Mouse (Mus musculus): ENCODE measurements at regions not wholly inside any gene's neighbourhood (a gene's known extent, or its start where the extent isn't known, plus 50 kb on each side); places are given as distances from the start of the nearest gene placed in this dataset.

DNA sequence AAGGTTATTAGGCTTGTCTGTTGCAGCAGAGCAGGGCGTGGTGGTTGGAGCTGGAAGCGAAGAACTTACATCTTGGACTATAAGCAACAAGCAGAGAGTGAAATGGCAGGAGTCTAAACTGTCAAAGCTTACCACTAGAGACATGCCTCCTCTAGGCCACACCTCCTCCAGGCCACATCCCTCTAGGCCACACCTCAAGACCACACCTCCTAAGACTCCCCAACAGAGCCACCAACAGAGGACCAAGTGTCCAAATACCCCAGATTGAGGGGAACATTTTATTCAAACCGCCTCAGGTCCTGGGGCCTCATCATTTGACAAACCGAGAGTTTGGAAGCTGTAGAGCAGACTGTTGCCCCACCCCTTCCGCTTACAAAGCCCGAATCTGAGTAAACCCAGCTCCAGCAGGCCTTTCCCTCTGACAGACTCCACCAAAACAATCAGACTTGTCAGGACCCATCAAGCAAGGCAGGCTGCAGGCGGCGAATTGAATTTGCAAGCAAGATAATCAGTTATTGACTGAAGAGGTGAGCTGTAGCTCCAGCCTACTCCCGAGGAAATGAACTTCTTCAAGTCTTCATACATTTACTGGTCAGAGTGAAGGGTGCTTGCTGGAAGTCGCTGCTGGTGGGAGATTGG is 253.5 kb upstream of the Kcnab2 start:
- no peak for DNase-seq (ENCODE audit: low read depth)

DNA sequence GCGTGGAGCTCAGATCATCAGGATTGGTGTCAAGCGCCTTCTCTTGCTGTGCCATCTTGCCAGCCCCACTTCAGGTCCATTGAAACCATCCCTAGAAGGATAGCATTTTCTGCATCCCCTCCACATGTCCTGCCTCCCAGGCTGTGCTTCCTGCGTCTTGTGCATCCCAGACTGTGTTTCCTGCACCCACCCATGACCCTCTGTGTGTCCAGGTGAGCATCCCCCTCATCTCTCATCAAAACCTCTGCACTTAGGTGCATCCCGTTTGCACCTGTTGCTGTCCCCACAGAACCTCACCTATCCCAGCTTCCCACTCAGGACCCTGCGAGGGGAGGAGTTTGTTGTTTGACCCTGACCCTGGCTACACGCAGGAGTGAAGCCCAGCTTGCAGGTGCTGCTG is 251.8 kb upstream of the Kcnab2 start:
- DNase-seq (ENCODE audit: low read depth) = no peak

DNA sequence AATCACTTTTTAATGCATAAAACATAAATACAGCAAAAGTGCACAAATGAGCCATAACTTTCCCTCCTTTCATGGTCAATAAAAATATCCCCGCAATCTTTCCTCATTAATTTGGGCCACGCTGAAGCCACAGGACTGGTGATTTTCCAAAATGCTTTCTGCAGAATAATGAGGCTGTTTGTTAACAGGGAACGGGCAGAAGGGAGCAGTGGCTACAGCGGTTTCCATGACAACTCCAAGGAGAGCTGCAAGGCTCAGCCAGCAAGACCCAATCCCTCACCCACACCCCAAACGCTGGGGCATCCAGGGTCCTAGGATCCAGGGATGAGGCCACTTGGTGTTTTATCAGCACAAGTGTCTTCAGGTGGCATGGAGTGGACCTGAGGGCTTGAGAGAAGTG is 248.2 kb upstream of the Kcnab2 start:
- DNase-seq (ENCODE audit: low read depth) = no peak

DNA sequence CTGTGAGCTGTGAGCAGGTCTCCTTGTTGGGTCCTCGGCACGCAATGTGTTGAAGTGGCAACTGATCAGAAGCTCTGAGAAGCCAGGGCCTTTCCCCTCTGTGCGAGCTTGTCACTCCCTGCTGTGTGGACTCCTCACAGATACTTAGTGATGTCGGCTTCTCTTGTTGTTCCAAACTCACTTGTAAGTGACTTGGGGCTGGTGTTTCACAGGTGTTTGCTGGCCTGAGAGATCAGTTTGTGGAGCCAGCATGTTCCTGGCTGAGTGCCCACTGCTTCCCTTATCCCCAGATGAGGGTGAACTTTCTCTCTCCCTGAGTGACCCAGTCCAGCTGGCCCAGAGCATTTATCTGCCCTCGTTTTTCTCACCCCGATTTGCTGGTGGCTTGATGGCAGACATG is 247.8 kb upstream of the Kcnab2 start:
- DNase-seq (ENCODE audit: low read depth) = no peak

DNA sequence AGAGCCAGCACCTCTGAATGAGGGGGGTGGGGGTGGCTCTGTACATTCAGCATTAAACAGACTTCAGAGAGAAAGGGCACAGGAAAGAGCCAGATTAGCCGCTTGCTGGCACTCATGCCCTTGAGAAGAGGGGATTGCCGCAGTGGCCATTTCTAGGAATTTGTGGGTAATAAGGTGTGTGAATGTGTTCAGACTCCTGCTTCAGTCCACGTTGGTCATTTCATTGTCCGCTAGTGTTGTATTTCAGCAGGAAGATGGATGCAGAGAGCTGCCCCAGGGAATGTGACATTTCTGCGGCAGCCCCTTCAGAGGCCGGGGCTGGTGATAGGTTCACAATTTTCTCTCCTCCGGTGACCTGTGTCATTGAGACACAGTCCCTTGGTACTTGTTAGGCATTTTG is 247.1 kb upstream of the Kcnab2 start:
- DNase-seq (ENCODE audit: low read depth) = no peak

DNA sequence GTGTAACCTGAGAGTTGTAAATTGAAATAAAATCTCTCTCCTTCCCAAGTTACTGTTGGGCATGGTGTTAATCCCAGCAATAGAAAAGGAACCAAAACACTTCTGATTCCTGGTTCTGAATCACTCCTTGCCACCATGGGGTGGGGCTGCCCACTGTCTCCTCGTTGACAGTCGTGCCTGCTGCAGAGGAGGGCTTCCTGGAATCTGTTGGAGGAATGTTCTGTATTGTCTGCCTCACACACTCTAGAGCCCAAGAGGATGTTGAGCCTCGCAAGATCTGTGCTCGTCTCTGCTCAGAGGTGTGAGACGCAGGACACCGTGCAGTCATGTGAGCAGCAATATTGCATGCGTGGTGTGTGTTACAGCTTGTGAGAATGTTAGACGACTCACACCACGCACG is 246.4 kb upstream of the Kcnab2 start:
- DNase-seq (ENCODE audit: low read depth) = no peak

DNA sequence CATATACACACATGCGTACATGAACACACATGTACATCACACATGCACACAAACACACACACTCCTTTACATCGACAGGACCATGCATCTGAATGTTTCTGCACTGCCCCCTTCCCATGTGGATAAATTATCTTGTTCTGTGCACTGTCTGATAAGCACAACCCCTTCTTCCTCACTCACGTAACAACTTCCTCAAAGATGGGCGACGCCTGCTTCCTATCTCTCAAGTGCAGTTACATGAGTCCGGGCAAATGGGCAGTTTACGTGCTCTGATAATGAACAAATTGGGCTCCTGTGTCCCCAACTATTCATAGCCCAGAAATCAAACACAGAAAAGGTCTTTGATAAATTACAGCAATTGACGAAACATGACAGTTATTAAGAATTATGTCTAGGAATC is 242.9 kb upstream of the Kcnab2 start:
- no peak for DNase-seq (ENCODE audit: low read depth)

DNA sequence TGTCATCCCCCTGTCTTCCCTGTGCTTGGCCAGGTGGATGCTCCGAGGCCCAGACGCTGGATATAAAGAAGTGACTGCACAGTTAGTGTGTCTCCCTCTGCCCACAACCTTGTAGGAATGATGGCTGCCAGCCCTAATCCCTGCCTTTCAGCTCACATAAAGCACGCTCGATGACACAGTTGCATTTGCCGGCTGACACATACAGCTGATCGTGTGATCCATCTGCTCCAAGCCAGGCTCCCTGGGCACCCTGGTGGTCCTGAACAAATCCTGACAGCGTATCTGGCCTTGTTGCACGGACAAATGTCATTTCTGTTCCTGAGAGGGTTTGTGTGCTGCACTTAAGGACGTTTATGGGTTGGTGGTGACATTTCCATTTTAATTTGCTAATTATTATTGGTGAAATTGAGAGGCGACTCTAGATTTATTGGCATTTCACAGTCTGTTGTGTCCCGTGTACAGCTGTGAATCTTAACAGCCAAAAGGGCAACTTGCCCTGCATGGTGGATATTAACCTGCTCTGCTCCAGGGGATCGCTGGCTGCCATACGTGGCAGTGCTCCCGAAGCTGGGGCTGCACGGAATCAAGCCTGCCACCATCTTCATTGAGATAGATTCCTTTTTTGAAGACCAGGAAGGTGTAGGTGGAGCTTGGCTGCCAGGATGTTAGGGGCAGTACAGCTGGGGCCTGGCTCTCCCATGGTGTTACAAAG is 241.9 kb upstream of the Kcnab2 start:
- no peak for DNase-seq (ENCODE audit: low read depth)

DNA sequence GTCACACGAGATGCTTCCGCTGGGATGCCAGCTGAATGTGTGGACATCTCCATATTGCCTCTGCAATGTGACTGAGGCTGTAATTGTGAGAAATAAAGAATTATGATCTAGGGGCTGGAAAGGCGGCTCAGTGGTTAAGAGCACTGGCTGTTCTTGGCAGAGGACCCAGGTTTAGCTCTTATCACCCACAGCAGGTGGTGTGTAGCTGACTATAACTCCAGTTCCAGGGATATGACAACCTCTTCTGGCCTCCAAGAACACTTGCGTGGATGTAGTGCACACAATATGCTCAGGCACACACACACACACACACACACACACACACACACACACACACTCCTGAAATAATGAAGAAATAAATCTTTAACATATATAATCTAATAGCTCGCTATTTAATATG is 232.7 kb upstream of the Kcnab2 start:
- DNase-seq (ENCODE audit: low read depth) = no peak

DNA sequence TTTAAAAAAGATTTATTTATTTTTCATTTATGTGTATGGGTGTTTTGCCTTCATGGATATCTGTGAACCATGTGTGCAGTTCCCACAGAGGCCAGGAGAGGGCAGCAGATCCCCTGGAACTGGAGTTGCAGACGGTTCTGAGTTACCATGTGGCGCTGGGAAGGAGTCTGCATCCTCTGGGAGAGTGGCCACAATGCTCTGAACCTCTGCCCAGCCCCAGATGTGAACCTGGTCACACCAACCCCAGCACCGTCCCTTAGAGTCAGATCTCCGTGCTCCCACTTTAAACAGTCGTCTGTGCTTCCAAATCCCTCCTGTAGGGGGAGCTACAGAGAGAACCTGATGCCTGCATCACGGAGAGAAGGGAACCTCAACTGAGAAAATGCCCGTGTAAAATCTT is 222.5 kb upstream of the Kcnab2 start:
- no peak for DNase-seq (ENCODE audit: low read depth)

DNA sequence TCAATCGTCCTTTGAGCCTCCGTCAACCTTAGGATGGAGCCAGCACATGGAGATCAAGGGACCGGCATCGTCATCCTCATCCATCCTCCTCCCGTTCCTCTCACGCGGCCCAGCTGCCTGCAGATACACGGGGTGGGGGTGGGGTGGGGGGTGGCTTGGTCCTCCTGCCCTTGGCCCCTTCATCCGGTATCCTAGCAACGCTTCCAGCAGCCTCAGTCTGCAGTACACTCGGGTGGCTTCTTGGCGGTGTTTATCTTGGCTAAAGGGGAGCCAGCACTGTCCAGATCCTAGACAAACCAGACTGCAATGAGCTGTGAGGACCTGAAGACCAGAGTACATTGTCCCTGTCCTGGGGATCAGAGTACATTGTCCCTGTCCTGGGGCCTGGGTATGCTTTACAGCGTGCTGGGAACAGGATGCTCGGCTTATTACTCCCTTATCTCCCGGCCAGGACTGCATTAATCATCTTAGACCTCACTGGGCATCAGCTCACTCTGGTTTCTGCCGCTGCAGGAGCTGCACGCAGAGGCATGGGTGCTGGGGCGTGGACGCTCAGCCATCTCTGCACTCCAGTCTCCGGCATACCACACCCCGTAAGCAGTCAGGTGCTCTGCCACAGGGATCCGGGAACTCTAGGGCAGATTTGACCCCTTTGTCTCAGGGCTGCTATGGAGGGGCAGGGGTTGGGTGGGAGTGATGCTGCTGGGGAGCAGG is 219.7 kb upstream of the Kcnab2 start:
- DNase-seq (ENCODE audit: low read depth) = no peak

DNA sequence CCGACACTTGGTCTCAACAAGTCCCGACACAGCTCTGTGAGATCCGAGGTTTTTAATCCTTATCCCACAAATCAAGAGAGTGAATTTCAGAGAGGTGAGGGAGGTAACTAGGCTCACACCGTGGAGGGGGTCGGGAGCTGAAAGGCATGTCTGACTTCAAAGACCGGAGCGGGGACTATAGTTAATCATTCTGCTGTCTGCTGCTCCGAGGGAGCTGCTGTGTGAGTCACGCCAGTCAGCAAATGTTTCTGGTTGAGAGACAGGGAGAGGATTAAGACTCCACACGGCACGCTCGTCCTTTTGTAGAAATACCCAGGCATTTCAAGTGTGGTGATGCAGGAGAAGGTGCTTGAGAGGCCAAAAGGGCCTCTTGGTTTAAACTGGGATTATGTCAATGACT is 214.1 kb upstream of the Kcnab2 start:
- no peak for DNase-seq (ENCODE audit: low read depth)

DNA sequence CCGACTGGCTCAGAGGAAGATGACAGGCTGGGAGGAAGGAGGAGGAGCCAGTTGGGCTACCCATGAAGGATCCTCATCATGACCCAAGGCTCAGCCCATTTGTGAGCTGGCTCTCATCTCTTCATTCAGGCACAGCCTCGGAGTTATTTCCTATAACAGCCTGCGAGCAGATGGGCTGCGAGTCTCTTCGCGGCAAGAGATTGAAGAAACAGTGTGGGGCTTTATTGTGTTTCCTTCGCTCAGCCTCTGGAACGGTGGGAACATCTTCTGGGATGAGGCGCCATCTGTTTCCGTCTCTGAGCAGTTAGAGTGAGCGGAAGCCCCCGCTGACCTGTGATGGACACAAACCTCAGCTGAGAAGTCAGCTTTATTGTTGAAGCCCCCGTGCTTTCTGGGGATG is 213.6 kb upstream of the Kcnab2 start:
- no peak for DNase-seq (ENCODE audit: low read depth)

DNA sequence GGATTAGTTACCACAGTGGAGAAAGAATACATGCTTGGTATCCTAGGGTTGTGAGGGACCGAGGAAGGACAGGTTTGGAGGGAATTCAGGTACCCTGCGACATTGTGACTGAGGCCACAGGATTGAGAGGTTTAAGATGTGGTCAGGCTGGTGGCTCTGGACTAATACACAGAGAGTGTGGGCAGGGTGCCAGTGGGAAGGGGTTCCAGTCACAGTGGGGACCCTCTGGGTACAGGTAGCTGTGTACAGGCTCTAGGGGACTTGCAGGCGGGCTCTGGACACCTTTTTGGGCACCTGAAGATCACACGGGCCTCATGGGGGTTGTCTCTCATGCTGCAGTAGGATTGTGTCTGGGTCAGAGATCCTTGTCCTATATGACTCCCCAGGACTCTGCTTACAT is 213.1 kb upstream of the Kcnab2 start:
- DNase-seq (ENCODE audit: low read depth) = no peak

DNA sequence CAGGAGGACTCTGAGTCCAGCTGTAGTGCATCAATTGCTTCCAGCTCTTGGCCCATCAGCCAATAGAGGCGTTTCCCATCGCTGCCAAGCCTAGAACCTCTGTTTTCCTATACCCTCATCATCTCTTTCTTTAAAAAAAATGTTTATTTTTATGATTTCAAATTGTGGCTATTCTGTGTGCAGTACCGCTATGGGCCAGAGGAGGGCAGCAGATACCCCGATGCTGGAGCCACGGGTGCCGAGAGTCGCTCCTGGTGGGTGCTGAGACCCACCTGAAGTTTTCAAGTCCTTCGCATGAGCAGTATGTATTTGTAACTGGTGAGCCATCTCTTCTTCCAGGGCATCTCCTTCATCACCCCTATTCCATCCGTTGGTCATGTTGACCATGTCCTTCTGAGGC is 212.2 kb upstream of the Kcnab2 start:
- no peak for DNase-seq (ENCODE audit: low read depth)

DNA sequence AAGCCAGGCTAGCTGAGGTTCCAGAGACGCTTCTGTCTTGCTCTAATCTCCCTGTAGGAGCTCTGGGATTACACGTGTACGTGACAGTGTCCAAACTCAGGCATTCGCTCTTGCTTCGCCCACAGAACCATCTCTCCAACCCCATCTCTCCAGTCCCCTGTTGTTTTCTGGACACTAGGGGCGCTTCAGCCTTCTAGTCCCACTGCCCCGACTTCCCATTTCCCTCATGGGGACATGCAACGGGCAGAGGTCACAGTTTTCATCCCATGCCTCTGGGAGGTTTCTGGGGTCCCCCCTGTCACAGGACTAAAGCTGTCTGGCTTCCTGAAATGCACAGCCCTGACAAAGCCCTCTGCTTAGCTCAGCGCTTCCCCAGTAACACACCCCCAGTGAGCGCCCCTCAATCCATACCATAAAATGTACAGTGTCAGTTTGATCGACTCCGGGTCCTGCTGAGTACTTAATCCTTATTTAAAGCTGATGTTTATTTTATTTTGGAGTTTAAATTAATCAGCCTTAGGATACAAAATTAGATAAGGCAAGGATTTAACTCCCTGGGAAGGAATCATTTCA is 208.9 kb upstream of the Kcnab2 start:
- no peak for DNase-seq (ENCODE audit: low read depth)

DNA sequence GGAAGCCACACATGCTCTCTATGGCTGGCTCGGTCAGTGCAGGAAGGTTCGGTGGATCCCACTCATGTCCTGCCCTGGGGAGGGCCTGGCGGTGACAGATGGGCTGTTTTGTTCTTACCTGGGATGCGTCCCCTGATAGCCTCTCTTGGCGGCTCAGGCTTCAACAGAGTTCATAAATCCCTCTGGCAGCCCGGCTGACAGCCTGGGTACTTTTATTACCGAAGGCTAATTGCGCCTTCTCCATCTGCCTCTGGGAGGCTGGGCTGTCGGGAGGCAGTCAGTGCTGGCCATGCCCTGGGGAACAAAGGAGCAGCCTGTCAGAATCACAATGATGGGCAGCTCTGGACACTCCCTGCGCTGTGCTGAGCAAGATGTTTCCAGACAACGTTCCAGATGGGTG is 196.5 kb upstream of the Kcnab2 start:
- no peak for DNase-seq (ENCODE audit: low read depth)

DNA sequence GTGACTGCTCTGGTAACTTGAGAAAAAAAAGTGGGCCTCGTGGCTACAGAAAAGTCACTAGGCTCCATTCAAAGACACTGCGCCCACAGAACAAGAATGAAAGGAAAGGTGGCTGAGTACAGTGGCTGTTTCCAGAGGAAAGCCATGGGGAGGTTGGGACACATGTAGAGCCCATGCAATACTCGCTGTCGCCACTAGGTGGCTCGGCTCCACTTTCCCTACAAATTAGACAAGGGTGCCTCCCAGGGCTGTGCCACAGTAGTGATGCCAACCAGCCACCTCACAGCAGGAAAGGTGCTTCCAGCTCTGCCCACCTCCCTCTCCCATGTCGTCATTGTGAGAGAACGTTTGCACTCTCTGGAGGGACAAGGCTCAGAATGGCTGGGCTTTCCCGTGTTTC is 185.8 kb upstream of the Kcnab2 start:
- peak; percentile 3 for DNase-seq (ENCODE audit: low read depth)

DNA sequence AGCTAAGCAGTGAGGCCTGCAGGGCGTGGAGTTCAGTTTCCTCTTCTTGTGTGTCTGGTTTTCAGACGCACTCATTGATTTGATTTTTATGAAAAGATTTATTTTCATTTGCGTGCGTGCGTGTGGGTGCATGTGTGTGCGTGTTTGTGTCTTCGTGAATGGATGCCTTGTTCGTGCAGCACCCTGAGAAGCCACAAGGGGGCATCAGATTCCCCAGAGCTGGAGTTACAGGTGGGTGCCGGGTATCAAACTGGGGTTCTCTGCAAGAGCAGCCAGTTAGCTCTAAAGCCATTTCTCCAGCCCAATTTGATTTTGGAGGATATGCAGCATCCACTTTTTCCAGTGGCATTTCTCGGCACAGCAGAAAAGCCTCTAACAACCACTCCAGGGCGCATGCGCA is 185.4 kb upstream of the Kcnab2 start:
- DNase-seq (ENCODE audit: low read depth) = no peak

DNA sequence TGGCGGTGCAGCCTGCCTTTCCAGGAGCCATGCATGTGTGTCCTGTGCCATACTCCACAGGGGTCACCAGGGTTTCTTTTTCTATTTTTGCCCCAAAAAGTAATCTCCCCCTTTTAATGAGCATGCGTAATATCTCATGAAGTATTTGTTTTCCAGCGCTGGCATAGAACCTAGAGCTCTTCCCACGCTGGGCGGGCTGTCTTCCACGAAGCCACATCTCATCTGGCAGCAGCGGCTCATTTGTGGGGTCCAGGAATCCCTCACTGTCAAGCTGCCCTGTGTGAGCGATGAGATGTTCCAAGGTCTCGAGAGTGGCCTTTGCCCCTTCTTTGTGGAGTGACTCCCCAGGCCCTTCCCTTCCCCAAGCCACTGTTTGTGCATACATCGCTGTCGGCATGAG is 184.8 kb upstream of the Kcnab2 start:
- DNase-seq (ENCODE audit: low read depth) = no peak

DNA sequence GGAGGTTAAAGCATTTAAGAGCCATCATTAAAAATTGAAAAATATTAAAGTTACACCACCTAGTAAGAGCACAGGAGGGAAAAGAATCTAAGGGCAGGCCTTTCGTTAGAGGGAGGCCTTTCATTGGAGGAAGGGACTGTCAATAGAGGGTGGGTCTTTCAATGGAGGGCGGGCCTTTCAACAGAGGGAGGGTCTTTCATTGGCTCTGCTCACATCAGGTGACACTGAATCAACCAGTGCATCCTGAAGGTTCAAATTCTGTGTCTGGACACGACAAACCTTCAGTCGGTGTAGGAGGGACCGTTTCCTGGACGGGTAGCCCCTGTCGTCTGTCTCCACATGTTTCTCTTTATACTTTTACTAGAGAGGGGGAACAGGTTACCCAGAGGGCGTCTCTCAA is 172.5 kb upstream of the Kcnab2 start:
- no peak for DNase-seq (ENCODE audit: low read depth)

DNA sequence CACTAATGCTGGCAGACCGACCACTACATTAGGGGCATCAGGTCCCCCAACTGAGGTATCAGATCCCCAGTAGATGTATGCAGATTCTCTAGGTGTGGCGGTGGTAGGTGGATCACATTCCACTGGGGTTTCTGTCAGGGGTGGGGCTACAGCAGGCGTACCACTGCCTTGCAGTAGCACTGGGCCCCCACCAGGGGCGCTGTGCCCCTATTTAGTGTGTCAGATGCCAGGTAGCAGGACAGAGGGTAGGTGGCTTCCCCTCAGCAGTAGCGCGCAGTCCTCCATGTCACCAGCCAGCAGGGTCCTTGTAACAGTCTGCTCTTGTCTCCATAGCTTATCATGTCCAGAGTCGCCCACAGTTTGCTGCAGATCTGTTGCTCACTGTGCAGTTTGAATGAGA is 169.9 kb upstream of the Kcnab2 start:
- no peak for DNase-seq (ENCODE audit: low read depth)

DNA sequence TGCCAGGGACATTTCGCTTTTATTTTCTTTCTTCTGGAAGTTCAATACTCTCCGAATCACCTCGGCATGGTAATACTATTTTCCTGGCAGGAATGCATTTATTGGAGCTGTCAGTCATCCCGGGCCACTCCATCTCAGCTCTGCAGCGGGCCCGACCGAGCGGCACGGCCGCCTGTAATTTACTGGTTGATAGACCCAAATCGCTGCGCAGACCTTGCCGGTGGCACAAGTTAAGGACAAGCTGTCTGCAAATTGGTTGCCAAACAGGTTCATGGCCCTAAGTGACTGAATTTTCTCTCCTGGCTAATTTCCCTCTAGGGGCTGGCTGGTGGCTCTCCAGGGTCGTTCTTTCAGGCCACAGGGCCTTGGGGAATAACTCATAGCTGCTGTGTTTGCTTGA is 169.4 kb upstream of the Kcnab2 start:
- no peak for DNase-seq (ENCODE audit: low read depth)

All from naive thymus-derived CD4-positive, alpha-beta T cell, adult 2 months (primary cell).